Mouse (Mus musculus): ENCODE data around the gene Abcf2.

- no peak for TF ChIP-seq CTCF (IDR thresholded peaks at IDR 0.05; ENCODE audit: low read depth, low read length)
- no peak for TF ChIP-seq POLR2A (IDR thresholded peaks at IDR 0.05; ENCODE audit: extremely low read depth, insufficient read depth, low read length)
Measured at GRCm38 (mm10) chr5:24622386-24623040, 45.2 kb upstream of the Abcf2 start.
